Mouse (Mus musculus) limb, embryonic 14.5 days (tissue): ENCODE measurements around the gene Ltb. TPM values are rescaled to one million over a fixed set of nuclear protein-coding genes. Genes with fewer than 3 reads are reported as not detected.
A peak's percentile ranks its signal among the peaks of the same experiment; 100 is the strongest.

Experiments
- ATAC-seq: fragments of 200-750 bp; cut with Nextera tagmentation; 2 replicates; pipeline ENCODE4 v1.8.0; 2017; ENCODE audit warnings: low read depth, moderate number of reproducible peaks, moderate TSS enrichment; ENCODE audit not compliant: low FRiP score
- DNase-seq: peaks from one replicate; pipeline ENCODE4 v3.0.0-alpha.2; 2015; ENCODE audit warnings: low spot score
- H3K27ac ChIP-seq: fragments of 300-500 bp; sonication (generic); replicated peaks from 2 replicates; pipeline ENCODE4 v1.5.1; 2014; ENCODE audit warnings: low read depth, mild to moderate bottlenecking, low read length, moderate library complexity, mixed read lengths
- H3K27me3 ChIP-seq: fragments of 300-500 bp; sonication (generic); 2 replicates; pipeline ENCODE4 v1.6.1; 2014; ENCODE audit warnings: low read length, mixed read lengths; ENCODE audit not compliant: control insufficient read depth, insufficient read depth
- H3K36me3 ChIP-seq: fragments of 300-500 bp; sonication (generic); 2 replicates; pipeline ENCODE4 v1.6.1; 2014; ENCODE audit warnings: mild to moderate bottlenecking, low read length, moderate library complexity, mixed read lengths; ENCODE audit not compliant: control insufficient read depth, insufficient read depth
- H3K4me1 ChIP-seq: fragments of 300-500 bp; sonication (generic); 2 replicates; pipeline ENCODE4 v1.6.1; 2014; ENCODE audit warnings: antibody characterized with exemption, low read length, mixed read lengths; ENCODE audit not compliant: control insufficient read depth, insufficient read depth
- H3K4me2 ChIP-seq: fragments of 300-500 bp; sonication (generic); replicated peaks from 2 replicates; pipeline ENCODE4 v1.6.1; 2014; ENCODE audit warnings: low read depth, mild to moderate bottlenecking, low read length, moderate library complexity; ENCODE audit not compliant: severe bottlenecking
- H3K4me3 ChIP-seq: fragments of 300-500 bp; sonication (generic); replicated peaks from 2 replicates; pipeline ENCODE4 v1.5.1; 2014; ENCODE audit warnings: low read length
- H3K9ac ChIP-seq: fragments of 300-500 bp; sonication (generic); 2 replicates; pipeline ENCODE4 v1.6.1; 2014; ENCODE audit warnings: mild to moderate bottlenecking, low read depth, low read length, moderate library complexity; ENCODE audit not compliant: severe bottlenecking
- H3K9me3 ChIP-seq: fragments of 300-500 bp; sonication (generic); 2 replicates; pipeline ENCODE4 v1.6.1; 2016; ENCODE audit warnings: low read length; ENCODE audit not compliant: control insufficient read depth
- POLR2A ChIP-seq: fragments of 200-500 bp; IDR thresholded peaks from 2 replicates; pipeline ENCODE4 v1.8.0; 2012; ENCODE audit warnings: inconsistent platforms, mild to moderate bottlenecking, moderate library complexity, borderline replicate concordance; ENCODE audit not compliant: insufficient read depth, insufficient read length; ENCODE audit errors: extremely low read depth
- WGBS: fragments of 180-500 bp; shearing (Covaris S2); extraction: QIAGEN DNeasy Blood & Tissue Kit; methylation state at CpG from one replicate; pipeline ENCODE4 v1.1.7; 2014; 5-methylcytosine and 5-hydroxymethylcytosine counted together
- polyA plus RNA-seq, 2 experiments: library from polyadenylated mRNA; depleted of rRNA in 1 of 2; stranded (reverse) in 1 of 2; unstranded in 1 of 2; fragments of >200 nt; fragmentation: Nextera tagmentation in 1 of 2; extraction: Ambion mirVana in 1 of 2; gene quantifications; 2 replicates each; pipeline versions ENCODE4 v1.2.1 to v1.2.3; 2012 to 2014

Gene Ltb
- polyA plus RNA-seq, 2 experiments, result 1.1 to 1.7 TPM

DNA sequence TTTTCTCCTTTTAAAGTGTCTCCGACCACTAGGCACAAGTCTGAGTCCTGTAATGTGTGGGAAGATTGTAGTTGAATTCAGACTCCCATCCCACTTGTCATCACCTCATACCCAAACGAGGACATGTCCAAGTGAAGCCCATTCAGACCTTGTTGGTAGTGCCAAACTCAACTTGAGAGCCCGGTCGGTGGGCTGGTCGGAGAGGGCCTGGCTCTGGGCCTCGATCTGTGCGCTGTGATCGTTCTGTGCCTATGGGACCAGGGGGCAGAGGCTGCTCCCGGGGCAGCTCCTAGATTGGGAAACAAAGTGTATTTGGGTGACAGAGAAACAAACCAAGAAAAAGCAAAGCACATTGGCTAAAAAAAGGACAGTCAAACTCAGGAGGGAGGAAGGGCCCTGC is 41.2 kb upstream of the Ltb start:
- no peak overlapping the region for H3K9ac ChIP-seq
- H3K4me2 ChIP-seq, result no peak overlapping the region
- no peak for TF ChIP-seq POLR2A
- H3K27me3 ChIP-seq, result no peaks in the 10 kb centered on the region
- H3K36me3 ChIP-seq, result peaks cover 99% of the 10 kb centered on the region
- no peak overlapping the region for H3K4me3 ChIP-seq
- 91% methylated on average over 9 of the region's 9 CpGs for WGBS
- DNase-seq (no peak), ATAC-seq (no peak)
- no peak overlapping the region for H3K27ac ChIP-seq
- no peaks in the 10 kb centered on the region for H3K4me1 ChIP-seq
- no peaks in the 10 kb centered on the region for H3K9me3 ChIP-seq

- DNase-seq (no peak), ATAC-seq (no peak)
- Histone ChIP-seq H3K27ac (no peak overlapping the region), H3K36me3 (peaks cover 99% of the 10 kb centered on the region), H3K4me3 (no peak overlapping the region), H3K27me3 (no peaks in the 10 kb centered on the region), H3K4me1 (no peaks in the 10 kb centered on the region), H3K4me2 (no peak overlapping the region), H3K9ac (0 out of 2 replicates have a peak overlapping the region, but pooled peaks have one; percentile 25), H3K9me3 (no peaks in the 10 kb centered on the region)
- WGBS, result 63% methylated on average over 4 of the region's 4 CpGs
- TF ChIP-seq POLR2A, result no peak
These were observed 40.3 kb upstream of the Ltb start for GRCm38 (mm10) chr17:35153931-35154330.

DNA sequence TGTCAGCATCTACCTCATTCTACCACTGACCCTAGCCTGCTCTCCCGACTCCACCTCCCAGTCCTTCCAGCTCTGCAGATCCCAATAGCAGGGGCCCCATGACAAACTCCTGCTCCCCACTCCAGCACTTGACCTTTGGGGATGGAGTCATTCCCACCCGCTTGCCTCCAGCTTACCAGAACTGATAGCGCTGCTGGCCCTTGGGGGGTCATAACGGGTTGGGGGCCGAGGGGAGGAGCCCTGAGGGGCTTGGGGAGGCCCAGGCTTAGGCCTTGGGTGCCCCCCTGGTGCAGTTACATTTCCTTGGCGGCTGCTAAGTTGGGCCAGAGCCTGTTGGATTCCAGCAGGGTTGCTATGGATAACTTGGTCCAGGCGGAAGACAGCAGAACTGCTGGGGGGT is 39.6 kb upstream of the Ltb start:
- Histone ChIP-seq H3K9ac (0 out of 2 replicates have a peak overlapping the region, but pooled peaks have one; percentile 25), H3K27ac (no peak overlapping the region), H3K4me3 (no peak overlapping the region), H3K36me3 (peaks cover 99% of the 10 kb centered on the region), H3K9me3 (no peaks in the 10 kb centered on the region), H3K27me3 (no peaks in the 10 kb centered on the region), H3K4me2 (no peak overlapping the region), H3K4me1 (no peaks in the 10 kb centered on the region)
- DNase-seq (no peak), ATAC-seq (no peak)
- TF ChIP-seq POLR2A, result no peak
- WGBS, result 84% methylated on average over 7 of the region's 7 CpGs

- no peak for TF ChIP-seq POLR2A
- no peak overlapping the region for H3K9ac ChIP-seq
These were observed 38.8 kb upstream of the Ltb start for GRCm38 (mm10) chr17:35155451-35155850.

DNA sequence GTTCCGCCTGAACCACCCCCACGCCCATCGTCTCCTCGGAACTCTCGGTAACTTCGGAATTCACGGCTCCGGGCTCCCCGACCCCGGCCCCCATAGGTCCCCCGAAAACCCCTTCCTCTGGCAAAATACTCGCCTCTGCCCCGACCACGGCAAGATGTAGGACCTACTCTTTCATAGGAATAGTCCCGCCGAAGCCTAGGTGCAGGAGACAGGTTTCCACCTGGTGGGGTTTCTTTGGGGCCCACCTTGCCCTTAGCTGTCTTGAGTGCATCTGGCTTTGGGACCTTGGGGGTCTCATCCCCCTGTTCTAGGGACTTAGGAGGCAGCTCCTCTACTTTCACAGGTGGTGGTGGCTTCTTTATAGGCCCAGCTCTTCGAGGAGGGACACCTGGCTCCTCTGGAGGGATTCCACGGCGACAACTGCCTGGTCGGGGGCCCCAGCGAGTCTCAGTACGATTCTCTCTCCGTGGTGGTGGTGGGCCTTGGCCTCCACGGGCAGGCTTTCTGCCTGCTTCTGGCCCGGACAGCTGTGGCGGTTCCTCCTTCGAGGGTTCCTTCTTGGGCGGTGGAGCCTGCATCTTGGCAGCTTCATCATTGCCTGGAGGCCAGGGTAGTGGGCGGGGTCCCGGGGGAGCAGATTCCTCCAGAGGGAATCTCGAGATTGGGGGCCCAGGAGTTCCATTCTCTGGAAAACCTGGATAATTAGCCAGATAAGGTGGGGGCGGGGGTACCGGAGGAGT is 37.6 kb upstream of the Ltb start:
- TF ChIP-seq POLR2A, result no peak
- DNase-seq, result no peak
- Histone ChIP-seq H3K4me2 (no peak overlapping the region), H3K9me3 (no peaks in the 10 kb centered on the region), H3K4me1 (no peaks in the 10 kb centered on the region), H3K27ac (no peak overlapping the region), H3K9ac (no peak overlapping the region), H3K36me3 (peaks cover 100% of the 10 kb centered on the region), H3K27me3 (no peaks in the 10 kb centered on the region), H3K4me3 (no peak overlapping the region)
- ATAC-seq, result no peak
- 89% methylated on average over 33 of the region's 33 CpGs for WGBS

More at GRCm38 (mm10) chr17:35155451-35155850, 38.8 kb upstream of the Ltb start:
- ATAC-seq (no peak), DNase-seq (no peak)
- Histone ChIP-seq H3K4me2 (no peak overlapping the region), H3K27me3 (no peaks in the 10 kb centered on the region), H3K4me3 (no peak overlapping the region), H3K27ac (no peak overlapping the region), H3K36me3 (peaks cover 99% of the 10 kb centered on the region), H3K9me3 (no peaks in the 10 kb centered on the region), H3K4me1 (no peaks in the 10 kb centered on the region)
- 90% methylated on average over 12 of the region's 12 CpGs for WGBS
